Mouse (Mus musculus) forebrain, embryonic 15.5 days (tissue): Measurements from ENCODE around the gene Gm28778. TPM values are rescaled to one million over a fixed set of nuclear protein-coding genes. Genes with fewer than 3 reads are reported as not detected.
"Not testable (repeated sequence)": the region's sequence is repeated elsewhere in the genome, so short reads cannot be mapped to it uniquely, and the experiment has no call there.

ENCODE experiments used
- ATAC-seq: fragments of 200-750 bp; cut with Nextera tagmentation; replicated peaks from 2 replicates; pipeline ENCODE4 v1.8.0; 2017; ENCODE audit warnings: mild to moderate bottlenecking, moderate TSS enrichment, moderate library complexity
- H3K27ac ChIP-seq: fragments of 300-500 bp; sonication (generic); replicated peaks from 2 replicates; pipeline ENCODE4 v1.5.1; 2015; ENCODE audit warnings: mild to moderate bottlenecking, inconsistent platforms
- H3K27me3 ChIP-seq: fragments of 300-500 bp; sonication (generic); 2 replicates; pipeline ENCODE4 v1.6.1; 2015; ENCODE audit warnings: inconsistent platforms
- H3K36me3 ChIP-seq: fragments of 300-500 bp; sonication (generic); 2 replicates; pipeline ENCODE4 v1.6.1; 2015; ENCODE audit warnings: mild to moderate bottlenecking, inconsistent platforms
- H3K4me1 ChIP-seq: fragments of 300-500 bp; sonication (generic); 2 replicates; pipeline ENCODE4 v1.6.1; 2015; ENCODE audit warnings: inconsistent platforms
- H3K4me2 ChIP-seq: fragments of 300-500 bp; sonication (generic); replicated peaks from 2 replicates; pipeline ENCODE4 v1.6.1; 2015; ENCODE audit warnings: mild to moderate bottlenecking, inconsistent platforms
- H3K4me3 ChIP-seq: fragments of 300-500 bp; sonication (generic); 2 replicates; pipeline ENCODE4 v1.5.1; 2015; ENCODE audit warnings: mild to moderate bottlenecking, inconsistent platforms
- H3K9ac ChIP-seq: fragments of 300-500 bp; sonication (generic); replicated peaks from 2 replicates; pipeline ENCODE4 v1.6.1; 2015; ENCODE audit warnings: mild to moderate bottlenecking, inconsistent platforms
- H3K9me3 ChIP-seq: fragments of 300-500 bp; sonication (generic); 2 replicates; pipeline ENCODE4 v1.6.1; 2016; ENCODE audit warnings: inconsistent platforms
- WGBS: fragments of 180-500 bp; shearing (Covaris S2); methylation state at CpG from one replicate; pipeline ENCODE4 v1.1.7; 2015; ENCODE audit warnings: mixed read lengths; 5-methylcytosine and 5-hydroxymethylcytosine counted together
- polyA plus RNA-seq: library from polyadenylated mRNA; unstranded; fragments of >200 nt; fragmentation: Nextera tagmentation; extraction: Ambion mirVana; gene quantifications from 2 replicates; pipeline ENCODE4 v1.2.1, GENCODE M21; 2015

Gm28778 gene
- not detected in 2 replicates for polyA plus RNA-seq

DNA sequence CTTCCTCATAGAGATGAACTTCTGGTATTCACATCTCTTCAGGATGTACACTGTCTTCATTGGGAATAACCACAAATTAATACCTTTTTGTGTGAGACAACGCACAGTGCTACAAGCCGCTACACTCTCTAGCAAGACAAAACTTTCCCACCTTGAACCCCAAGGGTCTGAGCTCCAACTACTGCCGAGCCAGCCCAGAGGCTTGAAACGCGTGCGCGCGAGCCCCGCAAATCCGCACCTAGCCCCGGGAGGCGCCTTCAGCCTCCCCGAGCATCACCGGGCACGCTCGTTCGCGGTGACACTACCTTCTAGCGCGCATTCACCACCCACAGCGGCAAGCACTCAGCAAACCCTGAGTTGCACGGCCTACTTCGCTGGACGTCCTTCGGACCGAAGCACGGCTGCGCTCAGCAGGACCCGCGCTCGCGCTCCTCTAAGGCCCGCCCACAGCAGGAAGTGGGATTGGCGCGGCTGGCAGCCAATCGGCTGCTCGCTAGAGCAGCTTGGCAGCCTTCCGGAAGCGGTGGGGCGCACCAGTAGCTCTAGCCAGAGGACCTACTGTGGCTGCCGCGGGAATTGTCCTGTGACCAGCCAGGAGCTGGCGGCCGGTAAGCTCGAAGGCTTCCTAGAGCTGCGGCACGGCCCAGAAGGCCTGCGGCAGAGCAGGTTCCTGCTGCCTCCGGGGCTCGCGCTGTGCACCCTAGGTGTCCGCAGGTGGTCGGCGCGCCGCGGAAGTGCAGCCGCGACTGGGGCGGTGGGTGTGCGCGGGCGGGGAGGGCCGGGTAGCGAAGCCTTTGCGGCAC is at the start of gene Gm28778, which contains the start of the genes Pms1 and Ormdl1:
Gm28778 (plus strand) TSS at position 531 of the 803 bp plus-strand sequence.
Pms1 (minus strand) TSS at position 438 of the 803 bp plus-strand sequence.
Ormdl1 (plus strand) TSS at position 515 of the 803 bp plus-strand sequence.
- no peaks in the 10 kb centered on the region for H3K9me3 ChIP-seq
- H3K36me3 ChIP-seq = no peaks in the 10 kb centered on the region
- H3K27me3 ChIP-seq = no peaks in the 10 kb centered on the region
- H3K27ac ChIP-seq = peak within 1 kb of the TSS; percentile 86
- H3K9ac ChIP-seq = peak within 1 kb of the TSS; percentile 81
- ATAC-seq = peak; percentile 100
- peak within 1 kb of the TSS; percentile 77 for H3K4me3 ChIP-seq
- peaks cover 17% of the 10 kb centered on the region for H3K4me1 ChIP-seq
- H3K4me2 ChIP-seq = peak within 1 kb of the TSS; percentile 64
- WGBS = under 1% methylated on average over 66 of the region's 66 CpGs

DNA sequence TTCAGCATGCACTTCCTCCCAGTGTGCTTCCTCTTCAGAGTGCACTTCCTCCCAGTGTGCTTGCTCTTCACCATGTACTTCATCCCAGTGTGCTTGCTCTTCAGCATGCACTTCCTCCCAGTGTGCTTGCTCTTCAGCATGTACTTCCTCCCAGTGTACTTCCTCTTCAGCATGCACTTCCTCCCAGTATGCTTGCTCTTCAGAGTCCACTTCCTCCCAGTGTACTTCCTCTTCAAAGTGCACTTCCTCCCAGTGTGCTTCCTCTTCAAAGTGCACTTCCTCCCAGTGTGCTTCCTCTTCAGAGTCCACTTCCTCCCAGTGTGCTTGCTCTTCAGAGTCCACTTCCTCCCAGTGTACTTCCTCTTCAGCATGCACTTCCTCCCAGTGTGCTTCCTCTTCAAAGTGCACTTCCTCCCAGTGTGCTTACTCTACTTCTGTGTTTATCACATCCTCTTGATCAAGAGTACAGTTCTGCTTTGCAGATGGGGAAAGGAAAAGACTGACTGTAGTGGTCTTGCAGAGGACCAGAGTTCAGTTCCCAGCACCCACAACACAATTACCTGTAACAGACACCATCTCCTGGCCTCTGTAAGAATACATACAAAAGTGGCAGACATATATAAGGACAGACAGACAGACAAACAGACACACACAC is 31.8 kb upstream of the Gm28778 start:
- not testable (repeated sequence) for H3K9ac ChIP-seq, H3K4me3 ChIP-seq, H3K27me3 ChIP-seq, H3K4me2 ChIP-seq, H3K36me3 ChIP-seq, ATAC-seq, H3K9me3 ChIP-seq, H3K27ac ChIP-seq, H3K4me1 ChIP-seq

DNA sequence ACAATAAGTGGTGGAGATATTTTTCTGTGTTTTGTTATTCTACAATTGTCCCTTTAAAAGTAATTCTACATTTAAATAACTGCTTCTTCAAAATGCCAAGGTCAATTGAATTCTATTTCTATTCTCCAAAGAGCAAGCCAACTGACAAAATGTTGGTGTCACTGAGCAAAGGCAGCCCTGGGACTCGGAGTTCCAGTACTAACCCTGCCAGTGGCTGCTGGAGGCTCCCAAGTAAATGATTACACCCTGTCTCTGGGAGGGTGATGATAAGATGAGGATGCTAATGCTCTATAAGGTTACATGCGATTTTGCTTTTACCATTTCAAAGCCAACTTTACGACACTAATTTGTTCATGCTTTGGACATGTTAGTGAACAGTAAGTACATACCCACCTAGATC is 27.0 kb upstream of the Gm28778 start:
- no peaks in the 10 kb centered on the region for H3K9me3 ChIP-seq
- WGBS = 94% methylated on average over 3 of the region's 3 CpGs
- H3K4me2 ChIP-seq = no peak overlapping the region
- H3K27me3 ChIP-seq = no peaks in the 10 kb centered on the region
- H3K4me1 ChIP-seq = no peaks in the 10 kb centered on the region
- H3K4me3 ChIP-seq = no peak overlapping the region
- no peak overlapping the region for H3K9ac ChIP-seq
- H3K36me3 ChIP-seq = 0 out of 2 replicates have a peak, but pooled peaks cover 2% of the 10 kb centered on the region
- no peak overlapping the region for H3K27ac ChIP-seq
- ATAC-seq = no peak

GRCm38 (mm10) chr1:53272646-53273045 is 24.3 kb upstream of the Gm28778 start:
- no peak overlapping the region for H3K4me3 ChIP-seq
- no peak overlapping the region for H3K9ac ChIP-seq
- no peaks in the 10 kb centered on the region for H3K4me1 ChIP-seq
- H3K36me3 ChIP-seq = no peaks in the 10 kb centered on the region
- no peak overlapping the region for H3K27ac ChIP-seq
- no peak for ATAC-seq
- H3K4me2 ChIP-seq = no peak overlapping the region
- no peaks in the 10 kb centered on the region for H3K9me3 ChIP-seq
- no peaks in the 10 kb centered on the region for H3K27me3 ChIP-seq

GRCm38 (mm10) chr1:53291197-53291596 is 5.7 kb upstream of the Gm28778 start:
- WGBS = 85% methylated on average over 3 of the region's 3 CpGs
- Histone ChIP-seq H3K9me3 (no peaks in the 10 kb centered on the region), H3K4me1 (0 out of 2 replicates have a peak, but pooled peaks cover 4% of the 10 kb centered on the region), H3K4me3 (no peak overlapping the region), H3K27me3 (no peaks in the 10 kb centered on the region), H3K9ac (no peak overlapping the region), H3K27ac (no peak overlapping the region), H3K36me3 (no peaks in the 10 kb centered on the region), H3K4me2 (no peak overlapping the region)
- ATAC-seq = no peak

DNA sequence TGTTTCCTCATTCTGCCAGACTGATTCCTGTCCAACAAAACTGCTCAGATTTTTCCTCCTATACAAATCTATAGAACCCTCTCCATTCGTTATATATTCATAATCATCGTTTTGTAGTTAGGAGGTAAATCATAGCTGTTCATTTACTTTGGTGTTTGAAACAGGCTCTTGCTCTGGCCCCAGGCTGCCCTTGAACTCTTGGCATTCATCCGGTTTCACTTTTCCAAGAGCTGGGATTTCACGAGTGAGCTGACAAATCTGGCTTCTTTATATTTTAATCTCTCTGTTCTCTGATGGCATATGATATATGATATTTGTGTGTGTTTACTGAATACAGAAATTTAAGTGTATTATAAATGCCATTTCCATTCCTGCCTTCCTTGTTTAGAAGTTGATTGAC is 3.6 kb downstream of the Gm28778 start:
- H3K27ac ChIP-seq = no peak overlapping the region
- no peaks in the 10 kb centered on the region for H3K9me3 ChIP-seq
- no peak for ATAC-seq
- H3K9ac ChIP-seq = no peak overlapping the region
- H3K4me3 ChIP-seq = no peak overlapping the region
- 86% methylated on average over 4 of the region's 4 CpGs for WGBS
- H3K4me2 ChIP-seq = no peak overlapping the region
- no peaks in the 10 kb centered on the region for H3K36me3 ChIP-seq
- H3K27me3 ChIP-seq = no peaks in the 10 kb centered on the region
- H3K4me1 ChIP-seq = peaks cover 17% of the 10 kb centered on the region

GRCm38 (mm10) chr1:53312989-53313967 is 16.4 kb downstream of the Gm28778 start, which contains the start of gene Osgepl1:
Gene Osgepl1 (plus strand): TSS chr1:53313624.
- WGBS = 3% methylated on average over 27 of the region's 27 CpGs
- H3K27me3 ChIP-seq = no peaks in the 10 kb centered on the region
- H3K36me3 ChIP-seq = peaks cover 9% of the 10 kb centered on the region
- H3K27ac ChIP-seq = peak within 1 kb of the TSS; percentile 84
- peaks cover 13% of the 10 kb centered on the region for H3K4me1 ChIP-seq
- H3K9ac ChIP-seq = peak within 1 kb of the TSS; percentile 82
- H3K9me3 ChIP-seq = no peaks in the 10 kb centered on the region
- H3K4me2 ChIP-seq = peak within 1 kb of the TSS; percentile 58
- H3K4me3 ChIP-seq = peak within 1 kb of the TSS; percentile 58
- ATAC-seq = peak; percentile 99

GRCm38 (mm10) chr1:53321662-53322344 is 24.9 kb downstream of the Gm28778 start:
- H3K4me2 ChIP-seq = no peak overlapping the region
- WGBS = 95% methylated on average over 4 of the region's 4 CpGs
- H3K9ac ChIP-seq = no peak overlapping the region
- peaks cover 25% of the 10 kb centered on the region for H3K36me3 ChIP-seq
- no peak overlapping the region for H3K27ac ChIP-seq
- H3K4me3 ChIP-seq = no peak overlapping the region
- no peak for ATAC-seq
- H3K4me1 ChIP-seq = no peaks in the 10 kb centered on the region
- H3K27me3 ChIP-seq = no peaks in the 10 kb centered on the region
- no peaks in the 10 kb centered on the region for H3K9me3 ChIP-seq

DNA sequence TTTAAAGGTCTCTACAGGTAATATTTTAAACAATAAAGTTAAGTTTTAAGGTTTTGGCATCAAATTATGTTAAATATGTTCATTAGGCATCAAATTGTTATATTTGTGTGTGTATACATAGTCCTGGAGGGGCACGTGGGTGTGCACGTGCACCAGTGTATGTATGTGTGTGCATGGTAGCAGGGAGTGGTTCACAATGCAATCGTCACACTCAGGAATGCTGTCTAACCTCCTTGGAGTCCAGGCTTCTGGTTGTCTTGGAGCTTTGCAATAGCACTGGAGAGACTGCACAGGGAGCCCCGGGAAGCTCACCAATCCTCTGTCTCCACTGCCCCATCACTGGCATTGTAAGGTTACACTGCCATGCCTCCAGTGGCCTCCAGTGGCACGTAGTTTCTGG is 26.3 kb downstream of the Gm28778 start:
- 95% methylated on average over 5 of the region's 5 CpGs for WGBS
- Histone ChIP-seq H3K9me3 (no peaks in the 10 kb centered on the region), H3K27ac (no peak overlapping the region), H3K4me2 (no peak overlapping the region), H3K36me3 (peaks cover 16% of the 10 kb centered on the region), H3K27me3 (no peaks in the 10 kb centered on the region), H3K4me3 (no peak overlapping the region), H3K9ac (no peak overlapping the region), H3K4me1 (no peaks in the 10 kb centered on the region)
- no peak for ATAC-seq

DNA sequence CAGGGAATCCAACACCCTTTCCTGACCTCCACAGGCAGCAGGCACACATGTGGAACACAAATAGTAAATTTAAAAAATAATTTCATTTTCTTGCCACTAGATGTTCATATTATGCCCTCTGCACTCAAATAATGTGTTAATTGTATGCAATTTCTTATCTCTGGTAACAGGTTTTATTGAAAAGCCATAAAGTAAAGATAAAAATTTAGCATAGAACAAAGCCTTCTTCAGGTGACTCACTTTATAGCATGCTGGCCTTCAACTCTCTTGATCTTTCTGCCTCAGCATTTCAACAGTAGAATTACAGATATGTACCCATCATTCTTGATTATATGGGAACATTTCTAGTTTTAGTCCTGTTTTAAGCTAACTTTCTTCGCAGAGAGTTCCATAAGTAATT is 27.4 kb downstream of the Gm28778 start:
- H3K27ac ChIP-seq = no peak overlapping the region
- H3K9me3 ChIP-seq = no peaks in the 10 kb centered on the region
- H3K4me3 ChIP-seq = no peak overlapping the region
- peaks cover 12% of the 10 kb centered on the region for H3K36me3 ChIP-seq
- H3K4me2 ChIP-seq = no peak overlapping the region
- no peak overlapping the region for H3K9ac ChIP-seq
- no peaks in the 10 kb centered on the region for H3K27me3 ChIP-seq
- no peaks in the 10 kb centered on the region for H3K4me1 ChIP-seq
- 94% methylated on average over 1 of the region's 1 CpGs for WGBS
- no peak for ATAC-seq

DNA sequence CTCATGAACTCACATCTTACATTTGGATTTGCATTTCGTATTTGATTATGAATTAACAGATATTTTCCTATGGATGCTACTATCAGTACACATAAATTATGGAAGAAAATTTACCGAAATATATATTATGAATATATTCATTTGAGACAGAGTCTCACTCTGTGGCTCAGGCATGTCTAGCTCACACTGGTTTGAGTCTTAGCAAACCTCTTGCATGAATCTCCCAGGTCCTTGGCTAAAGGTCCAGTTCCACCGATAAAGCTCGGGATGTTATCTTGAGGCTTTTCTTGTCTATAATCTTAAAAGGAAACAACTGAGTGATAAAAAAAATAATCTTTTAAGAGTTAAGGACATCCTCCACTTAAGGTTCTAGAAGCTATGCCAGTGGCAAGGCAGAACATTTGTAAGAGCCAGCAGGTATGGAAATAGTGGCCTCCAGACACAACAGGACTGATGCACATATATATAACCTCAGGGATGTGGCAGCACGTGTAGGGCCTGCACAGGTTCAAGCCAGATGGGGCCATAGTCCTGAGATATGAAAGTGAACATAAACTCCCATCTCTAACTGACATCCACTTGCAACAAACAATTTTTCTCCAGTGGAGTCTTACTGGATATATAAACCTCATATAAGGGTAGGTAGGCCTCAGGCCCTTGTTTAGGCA is 28.1 kb downstream of the Gm28778 start:
- WGBS = 96% methylated on average over 5 of the region's 5 CpGs
- Histone ChIP-seq H3K27me3 (no peaks in the 10 kb centered on the region), H3K9me3 (no peaks in the 10 kb centered on the region), H3K27ac (no peak overlapping the region), H3K4me1 (no peaks in the 10 kb centered on the region), H3K4me2 (no peak overlapping the region), H3K36me3 (peaks cover 10% of the 10 kb centered on the region), H3K9ac (no peak overlapping the region), H3K4me3 (no peak overlapping the region)
- no peak for ATAC-seq
